Mouse (Mus musculus): ENCODE results near the gene Olfr722.
"Not testable (repeated sequence)": the region's sequence is repeated elsewhere in the genome, so short reads cannot be mapped to it uniquely, and the experiment has no call there.

The Olfr722 gene

DNA sequence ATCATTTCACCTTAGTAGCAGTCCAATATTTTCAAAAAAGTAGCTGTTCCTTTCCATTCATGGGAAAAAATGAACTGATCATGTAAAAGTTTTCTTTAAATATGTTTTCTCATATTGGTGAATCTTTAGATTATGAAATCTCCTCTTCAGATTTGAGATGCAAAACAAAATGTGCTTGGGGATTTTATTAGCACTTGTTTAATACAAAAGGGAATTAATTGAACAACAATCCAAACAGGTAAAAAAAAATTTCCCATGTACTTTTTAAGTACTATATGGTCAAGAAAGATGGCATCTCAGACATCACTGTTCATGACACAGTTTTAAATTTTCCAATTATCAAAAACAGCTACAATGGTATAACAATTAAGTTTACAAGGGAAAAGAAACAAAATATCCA lies at the start of gene Olfr722:
Gene Olfr722, minus strand, starts transcription at position 101 of the 400 bp plus-strand sequence.
- no peak for DNase-seq (ENCODE audit: low read depth, low spot score)

GRCm38 (mm10) chr14:49931687-49932086 lies 29.9 kb upstream of the Olfr722 start, which contains the start of gene Olfr723:
TSS of gene Olfr723 (minus strand) at chr14:49931787.
- DNase-seq (ENCODE audit: low read depth, low spot score): not testable (repeated sequence)

- no peak for DNase-seq (ENCODE audit: low read depth, low spot score)
Measured at GRCm38 (mm10) chr14:49860387-49860786, 41.4 kb downstream of the Olfr722 start.
